Mouse (Mus musculus) skeletal muscle tissue, adult 2 months (tissue): ENCODE measurements around the gene Zfp280c.

Source experiments
- DNase-seq: peaks from one replicate; pipeline ENCODE4 v3.0.0-alpha.2; 2012; ENCODE audit warnings: low read depth, low spot score

The Zfp280c gene

GRCm38 (mm10) chrX:48493763-48494162, 100.5 kb downstream of the Zfp280c start:
- DNase-seq, result no peak
